Mouse (Mus musculus) hindbrain, embryonic 10.5 days (tissue): ENCODE measurements at regions not wholly inside any gene's neighbourhood (a gene's known extent, or its start where the extent isn't known, plus 50 kb on each side); places are given as distances from the start of the nearest gene placed in this dataset.
A peak's percentile ranks its signal among the peaks of the same experiment; 100 is the strongest.

Experiments used
- DNase-seq: peaks from one replicate; pipeline ENCODE4 v3.0.0-alpha.2; 2017; ENCODE audit warnings: low spot score
- H3K27ac ChIP-seq: fragments of 300-500 bp; sonication (generic); 2 replicates; pipeline ENCODE4 v1.5.1; 2016; ENCODE audit warnings: mild to moderate bottlenecking, moderate library complexity
- H3K27me3 ChIP-seq: fragments of 300-500 bp; sonication (generic); 2 replicates; pipeline ENCODE4 v1.6.1; 2016; ENCODE audit warnings: mild to moderate bottlenecking; ENCODE audit not compliant: poor library complexity, insufficient read depth, severe bottlenecking
- H3K36me3 ChIP-seq: fragments of 300-500 bp; sonication (generic); 2 replicates; pipeline ENCODE4 v1.6.1; 2016; ENCODE audit warnings: mild to moderate bottlenecking, moderate library complexity
- H3K4me1 ChIP-seq: fragments of 300-500 bp; sonication (generic); replicated peaks from 2 replicates; pipeline ENCODE4 v1.6.1; 2016; ENCODE audit warnings: mild to moderate bottlenecking
- H3K4me3 ChIP-seq: fragments of 300-500 bp; sonication (generic); 2 replicates; pipeline ENCODE4 v1.5.1; 2016; ENCODE audit warnings: mild to moderate bottlenecking, moderate library complexity
- H3K9me3 ChIP-seq: fragments of 300-500 bp; sonication (generic); 2 replicates; pipeline ENCODE4 v1.6.1; 2016; ENCODE audit warnings: mild to moderate bottlenecking, moderate library complexity
- WGBS: fragments of 180-500 bp; shearing (Covaris S2); methylation state at CpG from one replicate; pipeline ENCODE4 v1.1.7; 2016; 5-methylcytosine and 5-hydroxymethylcytosine counted together

GRCm38 (mm10) chr10:17178627-17179026 is 544.4 kb upstream of the Cited2 start:
- Histone ChIP-seq H3K27me3 (no peaks in the 10 kb centered on the region), H3K36me3 (no peaks in the 10 kb centered on the region), H3K9me3 (no peaks in the 10 kb centered on the region), H3K27ac (peak overlapping the region; percentile 53; the same call in 1 of the 2 replicates), H3K4me1 (peaks cover 28% of the 10 kb centered on the region), H3K4me3 (no peak overlapping the region)
- peak; percentile 16 for DNase-seq

- no peak for DNase-seq
- no peak overlapping the region for H3K27ac ChIP-seq
- 69% methylated on average over 2 of the region's 2 CpGs for WGBS
- no peaks in the 10 kb centered on the region for H3K36me3 ChIP-seq
- no peak overlapping the region for H3K4me3 ChIP-seq
- H3K4me1 ChIP-seq: no peaks in the 10 kb centered on the region
- 0 out of 2 replicates have a peak, but pooled peaks cover 4% of the 10 kb centered on the region for H3K9me3 ChIP-seq
- no peaks in the 10 kb centered on the region for H3K27me3 ChIP-seq
Observed at GRCm38 (mm10) chr10:17184418-17184817, 538.6 kb upstream of the Cited2 start.

- Histone ChIP-seq H3K27ac (peak overlapping the region; percentile 70), H3K4me3 (no peak overlapping the region), H3K36me3 (no peaks in the 10 kb centered on the region), H3K4me1 (peaks cover 13% of the 10 kb centered on the region), H3K27me3 (no peaks in the 10 kb centered on the region), H3K9me3 (no peaks in the 10 kb centered on the region)
- no peak for DNase-seq
- 72% methylated on average over 12 of the region's 12 CpGs for WGBS
Observed at GRCm38 (mm10) chr10:17196205-17196604, 526.8 kb upstream of the Cited2 start.

GRCm38 (mm10) chr10:17196636-17197035 is 526.4 kb upstream of the Cited2 start:
- H3K27ac ChIP-seq: peak overlapping the region; percentile 70
- WGBS: 60% methylated on average over 1 of the region's 1 CpGs
- no peak overlapping the region for H3K4me3 ChIP-seq
- peaks cover 16% of the 10 kb centered on the region for H3K4me1 ChIP-seq
- no peaks in the 10 kb centered on the region for H3K9me3 ChIP-seq
- H3K36me3 ChIP-seq: no peaks in the 10 kb centered on the region
- no peak for DNase-seq
- no peaks in the 10 kb centered on the region for H3K27me3 ChIP-seq

GRCm38 (mm10) chr10:17200524-17201426 is 522.2 kb upstream of the Cited2 start:
- H3K27ac ChIP-seq: no peak overlapping the region
- H3K36me3 ChIP-seq: no peaks in the 10 kb centered on the region
- 83% methylated on average over 8 of the region's 8 CpGs for WGBS
- H3K4me3 ChIP-seq: no peak overlapping the region
- no peaks in the 10 kb centered on the region for H3K27me3 ChIP-seq
- no peak for DNase-seq
- no peaks in the 10 kb centered on the region for H3K9me3 ChIP-seq
- H3K4me1 ChIP-seq: peaks cover 34% of the 10 kb centered on the region

- Histone ChIP-seq H3K4me3 (no peak overlapping the region), H3K36me3 (no peaks in the 10 kb centered on the region), H3K27ac (0 out of 2 replicates have a peak overlapping the region, but pooled peaks have one; percentile 53), H3K27me3 (no peaks in the 10 kb centered on the region), H3K4me1 (peaks cover 29% of the 10 kb centered on the region), H3K9me3 (no peaks in the 10 kb centered on the region)
- DNase-seq: no peak
- 80% methylated on average over 1 of the region's 1 CpGs for WGBS
Observed at GRCm38 (mm10) chr10:17201427-17201745, 521.6 kb upstream of the Cited2 start.

GRCm38 (mm10) chr10:17202556-17203415 is 520.2 kb upstream of the Cited2 start:
- WGBS: 8% methylated on average over 4 of the region's 4 CpGs
- Histone ChIP-seq H3K4me1 (peaks cover 25% of the 10 kb centered on the region), H3K36me3 (no peaks in the 10 kb centered on the region), H3K27ac (peak overlapping the region; percentile 81), H3K27me3 (no peaks in the 10 kb centered on the region), H3K4me3 (no peak overlapping the region), H3K9me3 (no peaks in the 10 kb centered on the region)
- peak; percentile 49 for DNase-seq

- Histone ChIP-seq H3K36me3 (no peaks in the 10 kb centered on the region), H3K27me3 (no peaks in the 10 kb centered on the region), H3K4me1 (peaks cover 25% of the 10 kb centered on the region), H3K27ac (peak overlapping the region; percentile 81), H3K4me3 (no peak overlapping the region), H3K9me3 (no peaks in the 10 kb centered on the region)
- WGBS: 83% methylated on average over 4 of the region's 4 CpGs
- DNase-seq: no peak
Observed at GRCm38 (mm10) chr10:17203416-17204110, 519.5 kb upstream of the Cited2 start.

GRCm38 (mm10) chr10:17204153-17204552 is 518.9 kb upstream of the Cited2 start:
- Histone ChIP-seq H3K4me1 (peaks cover 25% of the 10 kb centered on the region), H3K4me3 (no peak overlapping the region), H3K27ac (no peak overlapping the region), H3K27me3 (no peaks in the 10 kb centered on the region), H3K9me3 (no peaks in the 10 kb centered on the region), H3K36me3 (no peaks in the 10 kb centered on the region)
- WGBS: 76% methylated on average over 1 of the region's 1 CpGs
- DNase-seq: no peak

- Histone ChIP-seq H3K27me3 (no peaks in the 10 kb centered on the region), H3K27ac (peak overlapping the region; percentile 76), H3K9me3 (no peaks in the 10 kb centered on the region), H3K4me1 (peaks cover 20% of the 10 kb centered on the region), H3K4me3 (no peak overlapping the region; the same call in 1 of the 2 replicates), H3K36me3 (no peaks in the 10 kb centered on the region)
- no peak for DNase-seq
- 27% methylated on average over 12 of the region's 12 CpGs for WGBS
Observed at GRCm38 (mm10) chr10:17212551-17213309, 510.3 kb upstream of the Cited2 start.

- no peak overlapping the region; the same call in 1 of the 2 replicates for H3K4me3 ChIP-seq
- WGBS: 55% methylated on average over 7 of the region's 7 CpGs
- H3K27ac ChIP-seq: peak overlapping the region; percentile 76
Observed at GRCm38 (mm10) chr10:17213310-17214064, 509.5 kb upstream of the Cited2 start.

More at GRCm38 (mm10) chr10:17213310-17214064, 509.5 kb upstream of the Cited2 start:
- Histone ChIP-seq H3K36me3 (no peaks in the 10 kb centered on the region), H3K9me3 (no peaks in the 10 kb centered on the region), H3K27me3 (no peaks in the 10 kb centered on the region), H3K4me1 (peaks cover 20% of the 10 kb centered on the region)
- DNase-seq: peak; percentile 30
